In the genomic region with DNA sequence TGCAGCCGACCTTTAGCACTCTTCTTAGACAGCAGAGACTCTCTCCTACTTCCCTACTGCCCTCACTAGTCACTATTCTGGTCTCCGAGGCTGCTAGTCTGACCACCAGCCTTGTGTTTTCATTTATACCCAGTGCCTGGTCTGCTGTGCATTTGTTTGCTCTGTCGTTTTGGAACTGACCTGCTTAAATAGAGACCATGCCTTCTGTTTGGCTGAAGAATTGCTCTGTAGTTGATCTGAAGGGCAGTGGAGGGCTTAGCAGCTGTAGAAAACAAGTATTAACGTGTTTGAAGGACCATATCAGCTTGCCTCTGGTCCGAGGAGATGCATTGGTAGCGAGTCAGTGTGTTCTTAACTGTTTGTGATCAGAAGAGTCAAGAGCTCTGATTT, we compare ENCODE assay signal across 11 mouse cellular contexts. TPM values are rescaled to one million over a fixed set of nuclear protein-coding genes. Genes with fewer than 3 reads are reported as not detected.
DNase-seq lines count a peak whose midpoint lies in the region; ATAC-seq lines count a peak whose summit lies in the region.
"Had no signal": no experiment of that assay in that cellular context is flagged by ENCODE, and none has a peak within 500 bp of the region (broad histone marks: within the 10 kb centered on the region; RNA-seq: fewer than 3 reads in every experiment).

No protein-coding gene starts in this region.

- H3K4me3 ChIP-seq in neural tube, embryonic 11.5 days (ENCODE audit: low read depth, low read length), result no peak overlapping the region
- no peak overlapping the region for H3K4me3 ChIP-seq in liver, embryonic 12.5 days
- 0 out of 2 replicates have a peak overlapping the region, but pooled peaks have one; percentile 3 for H3K4me3 ChIP-seq in neural tube, embryonic 15.5 days (replicated peaks)

- peak overlapping the region; percentile 39; the same call in 1 of the 2 replicates for H3K27ac ChIP-seq in neural tube, embryonic 11.5 days (ENCODE audit: low read depth, low read length)
- peak overlapping the region; percentile 32; the same call in 1 of the 2 replicates for H3K27ac ChIP-seq in liver, embryonic 12.5 days
- peak overlapping the region; percentile 80 for H3K27ac ChIP-seq in neural tube, embryonic 15.5 days (replicated peaks)

- H3K36me3 ChIP-seq in neural tube, embryonic 11.5 days (ENCODE audit: control insufficient read depth, insufficient read depth, low read length), result peaks cover 2% of the 10 kb centered on the region; the same call in 1 of the 2 replicates
- H3K36me3 ChIP-seq in liver, embryonic 12.5 days, result peaks cover 14% of the 10 kb centered on the region
- no peaks in the 10 kb centered on the region for H3K36me3 ChIP-seq in neural tube, embryonic 15.5 days

- peak; percentile 35 for DNase-seq in embryo, embryonic 10.5 days (ENCODE audit: low spot score)
- DNase-seq in embryo, embryonic 10 days (ENCODE audit: low spot score), result no peak
- no peak for DNase-seq in neural tube, embryonic 11.5 days (ENCODE audit: low spot score)
- DNase-seq in neural tube, embryonic 10.5 days (ENCODE audit: extremely low spot score, low spot score), result no peak
- no peak for DNase-seq in c-Kit-positive CD71-positive TER-119-positive erythroid progenitor cells, embryonic 14.5 days (ENCODE audit: low spot score)
- no peak for DNase-seq in thymus, postnatal 25 days
- DNase-seq: embryo, embryonic 11 days; gastrocnemius, postnatal 25 days; kidney, postnatal 10 days had no signal

- peaks cover 23% of the 10 kb centered on the region for H3K4me1 ChIP-seq in neural tube, embryonic 11.5 days (ENCODE audit: control insufficient read depth, insufficient read depth, low read length)
- H3K4me1 ChIP-seq in liver, embryonic 12.5 days, result peaks cover 34% of the 10 kb centered on the region
- H3K4me1 ChIP-seq in neural tube, embryonic 15.5 days, result peaks cover 51% of the 10 kb centered on the region

- WGBS in neural tube, embryonic 11.5 days, result 41% methylated on average over 6 of the region's 6 CpGs
- WGBS in liver, embryonic 12.5 days (ENCODE audit: insufficient replicate concordance), result 55% methylated on average over 6 of the region's 6 CpGs
- 29% methylated on average over 6 of the region's 6 CpGs for WGBS in neural tube, embryonic 15.5 days

- no peaks in the 10 kb centered on the region for H3K9me3 ChIP-seq in neural tube, embryonic 11.5 days (ENCODE audit: control insufficient read depth, low read length)
- H3K9me3 ChIP-seq in liver, embryonic 12.5 days (replicated peaks), result no peaks in the 10 kb centered on the region
- no peaks in the 10 kb centered on the region for H3K9me3 ChIP-seq in neural tube, embryonic 15.5 days (replicated peaks)

- ATAC-seq in neural tube, embryonic 11.5 days (ENCODE audit: insufficient read depth, low FRiP score, low TSS enrichment), result no peak
- ATAC-seq in liver, embryonic 12.5 days, result no peak
- ATAC-seq in neural tube, embryonic 15.5 days (ENCODE audit: low FRiP score), result no peak

- no peaks in the 10 kb centered on the region for H3K27me3 ChIP-seq in neural tube, embryonic 11.5 days (ENCODE audit: control insufficient read depth, insufficient read depth, low read length)
- H3K27me3 ChIP-seq in liver, embryonic 12.5 days (replicated peaks), result no peaks in the 10 kb centered on the region
- H3K27me3 ChIP-seq in neural tube, embryonic 15.5 days (replicated peaks), result no peaks in the 10 kb centered on the region

- H3K9ac ChIP-seq in neural tube, embryonic 11.5 days (ENCODE audit: low read length), result no peak overlapping the region
- H3K9ac ChIP-seq in liver, embryonic 12.5 days, result no peak overlapping the region
- no peak overlapping the region for H3K9ac ChIP-seq in neural tube, embryonic 15.5 days (replicated peaks)

- H3K4me2 ChIP-seq in neural tube, embryonic 11.5 days (ENCODE audit: low read depth), result no peak overlapping the region
- H3K4me2 ChIP-seq in liver, embryonic 12.5 days, result no peak overlapping the region
- peak overlapping the region; percentile 49 for H3K4me2 ChIP-seq in neural tube, embryonic 15.5 days

RNA-seq across cellular contexts. Expression of a gene that starts 16.1 kb away (rescaled TPM):
- 113 and 117 TPM in 2 replicates for polyA plus RNA-seq in neural tube, embryonic 11.5 days (2014; fragmentation: Nextera tagmentation; extraction: Ambion mirVana)
- polyA plus RNA-seq in liver, embryonic 12.5 days (2016; fragmentation: Nextera tagmentation; extraction: Ambion mirVana), result 28.6 and 29.6 TPM in 2 replicates
- polyA plus RNA-seq in neural tube, embryonic 15.5 days (2015; fragmentation: Nextera tagmentation; extraction: Ambion mirVana), result 131 and 135 TPM in 2 replicates

RNA-seq across cellular contexts. Expression of a gene that starts 16.4 kb away (rescaled TPM):
- polyA plus RNA-seq in neural tube, embryonic 11.5 days (2014; fragmentation: Nextera tagmentation; extraction: Ambion mirVana), result 13.6 and 14.5 TPM in 2 replicates
- polyA plus RNA-seq in liver, embryonic 12.5 days (2016; fragmentation: Nextera tagmentation; extraction: Ambion mirVana), result 3.5 and 4.6 TPM in 2 replicates
- polyA plus RNA-seq in neural tube, embryonic 15.5 days (2015; fragmentation: Nextera tagmentation; extraction: Ambion mirVana), result 9.7 and 10.5 TPM in 2 replicates
